Mouse (Mus musculus) limb, embryonic 11.5 days (tissue): ENCODE measurements at regions not wholly inside any gene's neighbourhood (a gene's known extent, or its start where the extent isn't known, plus 50 kb on each side); places are given as distances from the start of the nearest gene placed in this dataset.

ENCODE experiments used
- ATAC-seq: fragments of 200-750 bp; cut with Nextera tagmentation; 2 replicates; pipeline ENCODE4 v1.8.0; 2017; ENCODE audit warnings: low read depth; ENCODE audit not compliant: insufficient number of reproducible peaks, low FRiP score, low TSS enrichment
- DNase-seq: peaks from one replicate; pipeline ENCODE4 v3.0.0-alpha.2; 2015; ENCODE audit warnings: low spot score
- H3K27ac ChIP-seq: fragments of 300-500 bp; sonication (generic); replicated peaks from 2 replicates; pipeline ENCODE4 v1.5.1; 2014; ENCODE audit warnings: low read depth, mild to moderate bottlenecking, low read length
- H3K27me3 ChIP-seq: fragments of 300-500 bp; sonication (generic); 2 replicates; pipeline ENCODE4 v1.6.1; 2014; ENCODE audit warnings: mild to moderate bottlenecking, low read length, mixed read lengths; ENCODE audit not compliant: control insufficient read depth, insufficient read depth
- H3K36me3 ChIP-seq: fragments of 300-500 bp; sonication (generic); 2 replicates; pipeline ENCODE4 v1.6.1; 2014; ENCODE audit warnings: mild to moderate bottlenecking, low read length, moderate library complexity, mixed read lengths; ENCODE audit not compliant: control insufficient read depth, insufficient read depth
- H3K4me1 ChIP-seq: fragments of 300-500 bp; sonication (generic); 2 replicates; pipeline ENCODE4 v1.6.1; 2014; ENCODE audit warnings: low read length, mixed read lengths; ENCODE audit not compliant: control insufficient read depth, insufficient read depth
- H3K4me2 ChIP-seq: fragments of 300-500 bp; sonication (generic); 2 replicates; pipeline ENCODE4 v1.6.1; 2014; ENCODE audit warnings: low read depth, mild to moderate bottlenecking, moderate library complexity; ENCODE audit not compliant: severe bottlenecking
- H3K4me3 ChIP-seq: fragments of 300-500 bp; sonication (generic); 2 replicates; pipeline ENCODE4 v1.5.1; 2014; ENCODE audit warnings: low read depth, low read length
- H3K9ac ChIP-seq: fragments of 300-500 bp; sonication (generic); 2 replicates; pipeline ENCODE4 v1.6.1; 2014; ENCODE audit warnings: mild to moderate bottlenecking, low read length
- H3K9me3 ChIP-seq: fragments of 300-500 bp; sonication (generic); 2 replicates; pipeline ENCODE4 v1.6.1; 2016; ENCODE audit warnings: low read length; ENCODE audit not compliant: control insufficient read depth
- WGBS: fragments of 180-500 bp; shearing (Covaris S2); extraction: QIAGEN DNeasy Blood & Tissue Kit; methylation state at CpG from one replicate; pipeline ENCODE4 v1.1.7; 2014; 5-methylcytosine and 5-hydroxymethylcytosine counted together

DNA sequence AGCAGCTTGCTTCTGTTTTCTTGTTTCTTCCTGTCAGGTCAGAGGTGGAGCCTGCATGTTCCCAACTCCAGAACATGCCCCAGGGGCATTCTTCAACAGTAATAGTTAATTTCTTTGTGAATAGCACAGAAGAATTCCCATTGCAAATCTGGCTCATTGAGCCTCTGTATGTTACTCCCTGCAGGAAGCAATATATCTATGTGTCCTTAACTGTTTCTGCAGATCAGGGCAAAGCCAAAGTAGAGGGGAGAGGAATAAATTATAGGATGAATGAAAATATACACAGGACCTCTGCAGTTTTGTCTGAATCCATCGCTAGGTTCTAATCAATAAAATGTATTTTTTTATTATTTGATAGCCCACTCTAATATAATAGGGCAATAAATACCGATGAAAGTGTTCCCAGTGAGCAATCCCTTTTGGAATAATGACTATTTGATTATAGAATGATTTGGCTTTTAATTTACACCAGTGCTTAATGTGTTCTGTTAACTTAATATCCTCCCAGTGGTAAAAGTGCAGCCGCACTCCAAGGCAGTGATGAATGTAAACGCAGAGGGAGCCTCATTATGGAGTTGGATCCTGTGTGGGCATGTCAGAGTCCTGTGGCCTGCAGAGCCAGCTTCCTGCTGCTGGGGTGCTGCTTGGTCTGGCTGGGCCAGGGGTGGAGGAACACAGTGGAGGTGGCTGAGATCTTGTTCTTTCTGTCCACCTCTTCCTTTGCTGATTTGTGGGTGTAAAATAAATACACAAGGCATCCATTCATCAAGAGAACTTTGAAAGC, 49.7 kb upstream of the Gm10220 start:
- no peak for ATAC-seq
- WGBS = 72% methylated on average over 4 of the region's 4 CpGs

More for the DNA sequence above, 49.7 kb upstream of the Gm10220 start:
- H3K4me2 ChIP-seq = no peak overlapping the region
- H3K4me1 ChIP-seq = no peaks in the 10 kb centered on the region
- H3K36me3 ChIP-seq = no peaks in the 10 kb centered on the region
- H3K9me3 ChIP-seq = no peaks in the 10 kb centered on the region
- H3K9ac ChIP-seq = no peak overlapping the region
- H3K27me3 ChIP-seq = no peaks in the 10 kb centered on the region
- H3K4me3 ChIP-seq = no peak overlapping the region
- H3K27ac ChIP-seq = no peak overlapping the region
- no peak for DNase-seq
